Mouse (Mus musculus): ENCODE measurements around the gene Scnn1a. TPM values are rescaled to one million over a fixed set of nuclear protein-coding genes. Genes with fewer than 3 reads are reported as not detected.
A peak's percentile ranks its signal among the peaks of the same experiment; 100 is the strongest.
"Not testable (repeated sequence)": the region's sequence is repeated elsewhere in the genome, so short reads cannot be mapped to it uniquely, and the experiment has no call there.

Scnn1a gene
- polyA plus RNA-seq, 1 experiment from 2014 or later, result 1.00 TPM

GRCm38 (mm10) chr6:125300982-125301381 lies 19.5 kb upstream of the Scnn1a start:
- H3K27me3 ChIP-seq (ENCODE audit: control insufficient read depth, insufficient read depth, low read length), result no peaks in the 10 kb centered on the region
- WGBS, result 57% methylated on average over 1 of the region's 1 CpGs
- ATAC-seq (ENCODE audit: insufficient number of reproducible peaks, insufficient read depth, low FRiP score, low read depth), result no peak

DNA sequence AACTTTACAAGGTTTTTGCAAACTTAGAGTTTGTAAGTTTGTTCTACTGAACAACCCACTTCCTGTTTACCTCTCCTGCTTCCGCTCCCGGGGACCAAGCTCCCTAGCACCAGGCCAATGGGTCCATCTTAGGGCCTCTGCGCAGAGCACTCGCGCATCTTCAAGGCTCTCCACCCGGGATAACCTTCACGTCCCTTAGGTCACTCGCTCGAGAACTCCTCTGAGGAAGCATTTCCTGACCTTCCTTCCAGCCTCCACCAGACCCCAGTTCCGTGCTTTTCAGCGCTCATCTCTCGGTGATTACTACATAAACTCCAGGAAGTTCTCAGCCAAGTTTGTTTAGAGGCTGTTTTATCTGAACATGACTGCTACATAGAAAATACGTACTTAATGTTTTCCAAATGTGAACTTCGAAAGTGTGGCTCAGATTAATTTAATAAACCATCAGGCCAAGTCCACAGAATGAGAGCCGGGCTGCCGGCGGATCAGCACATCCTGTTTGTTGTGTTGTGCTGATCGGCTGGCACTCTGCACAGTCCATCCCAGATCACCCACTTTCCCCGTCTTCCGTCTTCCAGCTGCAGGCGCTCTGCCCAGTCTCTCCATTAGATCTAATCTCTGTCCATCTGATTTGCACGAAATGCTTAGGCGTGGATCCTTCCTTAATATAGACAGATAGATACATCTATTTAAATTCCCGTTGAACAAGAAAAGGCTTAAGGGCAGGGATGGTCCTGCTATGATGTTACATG lies 18.1 kb upstream of the Scnn1a start:
- no peak overlapping the region for H3K27ac ChIP-seq (replicated peaks in 1 of 2; ENCODE audit: control insufficient read depth in 1 of 2, insufficient read depth in 1 of 2, low read depth in 2 of 2, low read length in 2 of 2)

More at GRCm38 (mm10) chr6:125300982-125301381, 19.5 kb upstream of the Scnn1a start:
- Histone ChIP-seq H3K4me3 (ENCODE audit: control insufficient read depth in 1 of 2, insufficient read depth in 1 of 2, low read depth in 1 of 2, low read length in 2 of 2) (no peak overlapping the region), H3K4me1 (ENCODE audit: control insufficient read depth in 2 of 2, insufficient read depth in 2 of 2, low read length in 2 of 2) (no peaks in the 10 kb centered on the region), H3K9ac (ENCODE audit: low read length) (no peak overlapping the region), H3K36me3 (ENCODE audit: control insufficient read depth, insufficient read depth, low read length) (peaks cover under 1% of the 10 kb centered on the region; the same call in 1 of the 2 replicates), H3K27ac (replicated peaks in 1 of 2; ENCODE audit: control insufficient read depth in 1 of 2, insufficient read depth in 1 of 2, low read depth in 2 of 2, low read length in 2 of 2) (no peak overlapping the region), H3K4me2 (ENCODE audit: low read length) (no peak overlapping the region), H3K9me3 (ENCODE audit: control insufficient read depth, low read length) (no peaks in the 10 kb centered on the region)

GRCm38 (mm10) chr6:125303242-125303641 lies 17.2 kb upstream of the Scnn1a start:
- ATAC-seq (ENCODE audit: insufficient number of reproducible peaks, insufficient read depth, low FRiP score, low read depth), result no peak
- no peak overlapping the region for H3K9ac ChIP-seq (ENCODE audit: low read length)
- no peak overlapping the region for H3K4me3 ChIP-seq (ENCODE audit: control insufficient read depth in 1 of 2, insufficient read depth in 1 of 2, low read depth in 1 of 2, low read length in 2 of 2)
- H3K27ac ChIP-seq (replicated peaks in 1 of 2; ENCODE audit: control insufficient read depth in 1 of 2, insufficient read depth in 1 of 2, low read depth in 2 of 2, low read length in 2 of 2), result no peak overlapping the region
- H3K27me3 ChIP-seq (ENCODE audit: control insufficient read depth, insufficient read depth, low read length), result no peaks in the 10 kb centered on the region
- H3K4me2 ChIP-seq (ENCODE audit: low read length), result no peak overlapping the region
- peaks cover 20% of the 10 kb centered on the region for H3K36me3 ChIP-seq (ENCODE audit: control insufficient read depth, insufficient read depth, low read length)
- H3K4me1 ChIP-seq (ENCODE audit: control insufficient read depth in 2 of 2, insufficient read depth in 2 of 2, low read length in 2 of 2), result no peaks in the 10 kb centered on the region
- no peaks in the 10 kb centered on the region for H3K9me3 ChIP-seq (ENCODE audit: control insufficient read depth, low read length)
- 82% methylated on average over 4 of the region's 4 CpGs for WGBS

More for the DNA sequence above, 18.1 kb upstream of the Scnn1a start:
- H3K9me3 ChIP-seq (ENCODE audit: control insufficient read depth, low read length), result no peaks in the 10 kb centered on the region
- H3K27me3 ChIP-seq (ENCODE audit: control insufficient read depth, insufficient read depth, low read length), result no peaks in the 10 kb centered on the region
- 83% methylated on average over 24 of the region's 24 CpGs for WGBS
- H3K36me3 ChIP-seq (ENCODE audit: control insufficient read depth, insufficient read depth, low read length), result peaks cover 14% of the 10 kb centered on the region
- no peak for ATAC-seq (ENCODE audit: insufficient number of reproducible peaks, insufficient read depth, low FRiP score, low read depth)
- H3K4me1 ChIP-seq (ENCODE audit: control insufficient read depth in 2 of 2, insufficient read depth in 2 of 2, low read length in 2 of 2), result no peaks in the 10 kb centered on the region
- H3K9ac ChIP-seq (ENCODE audit: low read length), result no peak overlapping the region
- H3K4me2 ChIP-seq (ENCODE audit: low read length), result no peak overlapping the region
- H3K4me3 ChIP-seq (ENCODE audit: control insufficient read depth in 1 of 2, insufficient read depth in 1 of 2, low read depth in 1 of 2, low read length in 2 of 2), result no peak overlapping the region

GRCm38 (mm10) chr6:125304408-125304807 lies 16.1 kb upstream of the Scnn1a start:
- not testable (repeated sequence) for H3K4me3 ChIP-seq (ENCODE audit: control insufficient read depth in 1 of 2, insufficient read depth in 1 of 2, low read depth in 1 of 2, low read length in 2 of 2); H3K27ac ChIP-seq (replicated peaks in 1 of 2; ENCODE audit: control insufficient read depth in 1 of 2, insufficient read depth in 1 of 2, low read depth in 2 of 2, low read length in 2 of 2); H3K4me2 ChIP-seq (ENCODE audit: low read length); H3K9ac ChIP-seq (ENCODE audit: low read length); H3K9me3 ChIP-seq (ENCODE audit: control insufficient read depth, low read length); H3K27me3 ChIP-seq (ENCODE audit: control insufficient read depth, insufficient read depth, low read length); ATAC-seq (ENCODE audit: insufficient number of reproducible peaks, insufficient read depth, low FRiP score, low read depth); H3K4me1 ChIP-seq (ENCODE audit: control insufficient read depth in 2 of 2, insufficient read depth in 2 of 2, low read length in 2 of 2)
- H3K36me3 ChIP-seq (ENCODE audit: control insufficient read depth, insufficient read depth, low read length), result peaks cover 32% of the 10 kb centered on the region
- 84% methylated on average over 7 of the region's 7 CpGs for WGBS

DNA sequence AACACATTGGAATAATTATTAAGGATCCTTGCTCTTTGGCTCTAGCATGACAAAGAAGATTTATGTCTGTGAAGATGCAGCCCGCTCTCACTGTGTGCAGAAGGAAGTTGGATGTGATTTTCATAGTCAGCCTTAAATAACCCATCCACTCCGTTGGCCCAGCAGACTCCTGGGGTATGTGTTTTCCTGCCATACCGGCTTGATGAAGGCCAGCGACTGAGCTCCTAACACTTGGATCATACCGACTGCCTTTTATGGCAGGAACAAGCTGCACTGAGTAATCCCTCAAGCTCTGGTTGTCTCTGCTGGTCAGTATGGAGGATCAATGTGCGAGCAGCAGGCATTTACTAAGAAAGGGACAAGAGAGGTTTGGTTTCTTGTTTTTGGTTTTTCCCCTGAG lies 15.0 kb upstream of the Scnn1a start:
- Histone ChIP-seq H3K4me1 (ENCODE audit: control insufficient read depth in 2 of 2, insufficient read depth in 2 of 2, low read length in 2 of 2) (0 out of 4 replicates have a peak, but pooled peaks cover 0 to 4% of the 10 kb centered on the region in 2 experiments), H3K9ac (ENCODE audit: low read length) (no peak overlapping the region), H3K36me3 (ENCODE audit: control insufficient read depth, insufficient read depth, low read length) (peaks cover 40% of the 10 kb centered on the region), H3K4me3 (ENCODE audit: control insufficient read depth in 1 of 2, insufficient read depth in 1 of 2, low read depth in 1 of 2, low read length in 2 of 2) (no peak overlapping the region), H3K27ac (replicated peaks in 1 of 2; ENCODE audit: control insufficient read depth in 1 of 2, insufficient read depth in 1 of 2, low read depth in 2 of 2, low read length in 2 of 2) (no peak overlapping the region), H3K4me2 (ENCODE audit: low read length) (no peak overlapping the region), H3K9me3 (ENCODE audit: control insufficient read depth, low read length) (no peaks in the 10 kb centered on the region), H3K27me3 (ENCODE audit: control insufficient read depth, insufficient read depth, low read length) (no peaks in the 10 kb centered on the region)
- WGBS, result 68% methylated on average over 6 of the region's 6 CpGs
- ATAC-seq (ENCODE audit: insufficient number of reproducible peaks, insufficient read depth, low FRiP score, low read depth), result no peak

DNA sequence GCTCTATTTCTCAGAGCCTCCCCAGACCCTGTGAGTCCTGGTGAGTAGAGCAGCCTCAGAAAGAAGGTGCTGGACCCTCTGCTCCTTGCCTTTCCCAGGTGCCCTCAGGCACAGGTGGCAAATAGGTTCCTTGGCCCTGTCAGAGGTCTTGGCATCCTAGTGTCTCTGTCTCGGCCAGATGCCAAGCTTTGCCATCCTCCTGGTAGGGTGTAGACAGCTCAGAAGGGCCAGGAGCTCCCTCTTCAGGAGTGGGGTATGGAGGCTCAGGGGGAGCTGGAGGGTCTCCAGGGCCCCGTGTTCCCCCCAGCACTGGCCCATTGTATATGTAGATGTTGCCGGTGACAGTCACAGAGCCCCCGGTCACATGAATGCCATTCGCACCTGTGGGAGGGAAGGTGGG lies 13.4 kb upstream of the Scnn1a start:
- ATAC-seq (ENCODE audit: insufficient number of reproducible peaks, insufficient read depth, low FRiP score, low read depth), result no peak
- H3K36me3 ChIP-seq (ENCODE audit: control insufficient read depth, insufficient read depth, low read length), result peaks cover 56% of the 10 kb centered on the region
- no peak overlapping the region for H3K4me2 ChIP-seq (ENCODE audit: low read length)

GRCm38 (mm10) chr6:125308921-125309320 lies 11.5 kb upstream of the Scnn1a start:
- Histone ChIP-seq H3K27ac (replicated peaks in 1 of 2; ENCODE audit: control insufficient read depth in 1 of 2, insufficient read depth in 1 of 2, low read depth in 2 of 2, low read length in 2 of 2) (no peak overlapping the region), H3K9ac (ENCODE audit: low read length) (no peak overlapping the region), H3K4me2 (ENCODE audit: low read length) (0 out of 2 replicates have a peak overlapping the region, but pooled peaks have one; percentile 2), H3K27me3 (ENCODE audit: control insufficient read depth, insufficient read depth, low read length) (no peaks in the 10 kb centered on the region), H3K4me1 (ENCODE audit: control insufficient read depth in 2 of 2, insufficient read depth in 2 of 2, low read length in 2 of 2) (peaks cover 13 to 23% of the 10 kb centered on the region in 2 experiments), H3K36me3 (ENCODE audit: control insufficient read depth, insufficient read depth, low read length) (peaks cover 56% of the 10 kb centered on the region), H3K9me3 (ENCODE audit: control insufficient read depth, low read length) (no peaks in the 10 kb centered on the region), H3K4me3 (ENCODE audit: control insufficient read depth in 1 of 2, insufficient read depth in 1 of 2, low read depth in 1 of 2, low read length in 2 of 2) (no peak overlapping the region)
- WGBS, result 22% methylated on average over 13 of the region's 13 CpGs
- ATAC-seq (ENCODE audit: insufficient number of reproducible peaks, insufficient read depth, low FRiP score, low read depth), result no peak

More for the DNA sequence above, 13.4 kb upstream of the Scnn1a start:
- no peak overlapping the region for H3K4me3 ChIP-seq (ENCODE audit: control insufficient read depth in 1 of 2, insufficient read depth in 1 of 2, low read depth in 1 of 2, low read length in 2 of 2)
- no peaks in the 10 kb centered on the region for H3K27me3 ChIP-seq (ENCODE audit: control insufficient read depth, insufficient read depth, low read length)
- H3K27ac ChIP-seq (replicated peaks in 1 of 2; ENCODE audit: control insufficient read depth in 1 of 2, insufficient read depth in 1 of 2, low read depth in 2 of 2, low read length in 2 of 2), result no peak overlapping the region
- no peak overlapping the region for H3K9ac ChIP-seq (ENCODE audit: low read length)
- peaks cover 3 to 12% of the 10 kb centered on the region in 2 experiments for H3K4me1 ChIP-seq (ENCODE audit: control insufficient read depth in 2 of 2, insufficient read depth in 2 of 2, low read length in 2 of 2)
- WGBS, result 87% methylated on average over 5 of the region's 5 CpGs
- no peaks in the 10 kb centered on the region for H3K9me3 ChIP-seq (ENCODE audit: control insufficient read depth, low read length)
